Mouse (Mus musculus) mouse embryonic stem cell (cell line): ENCODE results near the gene Gria4.
"Not testable (repeated sequence)": the region's sequence is repeated elsewhere in the genome, so short reads cannot be mapped to it uniquely, and the experiment has no call there.

Experiments
- in situ Hi-C, 2 experiments: fragments of 300-500 bp; cut with MboI; formaldehyde crosslinking; loops; 1 replicate in 1 of 2; 3 replicates in 1 of 2; pipeline ENCODE4 v1.14.3; 2019 to 2020; ENCODE audit warnings: low sequenced_read_pairs in 2 of 2, low pct_unique_long_range_greater_than_20kb in 1 of 2, mixed read lengths in 1 of 2; ENCODE audit not compliant: unreplicated experiment in 1 of 2

The Gria4 gene

GRCm38 (mm10) chr9:4795544-4796288 is at the start of gene Gria4:
Gria4 (minus strand) TSS chr9:4796234.
- in situ Hi-C loops, result no loop called here

DNA sequence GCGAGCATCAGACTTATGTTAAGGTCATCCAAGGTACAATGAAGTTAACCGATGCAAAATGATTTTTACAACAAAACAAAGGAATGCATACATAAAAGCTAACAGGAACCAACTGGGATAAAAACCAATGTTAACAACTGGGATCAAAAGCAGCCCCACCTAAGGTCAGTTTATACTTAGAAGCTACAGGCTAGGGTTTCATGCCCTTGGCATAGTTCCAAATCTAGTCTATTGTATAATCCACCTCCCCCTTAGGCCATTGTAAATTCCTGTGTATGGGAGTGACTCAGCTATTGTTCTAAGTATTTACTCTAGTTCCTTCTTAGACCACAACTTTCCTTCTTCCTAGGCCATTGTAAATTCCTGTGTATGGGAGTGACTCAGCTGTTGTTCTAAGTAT is 14.9 kb upstream of the Gria4 start:
- in situ Hi-C loops, result not testable (repeated sequence)

GRCm38 (mm10) chr9:4803151-4803755 is 7.2 kb upstream of the Gria4 start:
- in situ Hi-C loops, result no loop called here

DNA sequence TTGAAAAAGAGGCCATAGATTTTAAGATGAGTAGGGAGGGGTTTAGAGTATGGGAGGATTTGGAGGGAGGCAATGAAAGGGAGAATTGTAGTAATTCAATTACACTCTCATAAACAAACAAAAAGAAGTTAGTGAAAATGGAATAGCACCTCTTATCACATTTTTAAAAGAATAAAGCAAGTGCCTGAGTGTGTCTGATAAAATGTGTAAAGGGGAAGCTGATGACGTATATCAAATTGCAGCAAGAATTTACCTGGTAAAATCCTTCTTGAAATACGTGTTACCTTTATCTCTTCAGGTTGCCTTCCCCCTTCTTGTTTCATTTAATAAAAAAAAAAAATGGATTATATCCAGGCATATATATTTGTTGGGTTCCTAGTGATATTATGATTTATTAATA is 1.4 kb upstream of the Gria4 start:
- in situ Hi-C loops, result no loop called here

DNA sequence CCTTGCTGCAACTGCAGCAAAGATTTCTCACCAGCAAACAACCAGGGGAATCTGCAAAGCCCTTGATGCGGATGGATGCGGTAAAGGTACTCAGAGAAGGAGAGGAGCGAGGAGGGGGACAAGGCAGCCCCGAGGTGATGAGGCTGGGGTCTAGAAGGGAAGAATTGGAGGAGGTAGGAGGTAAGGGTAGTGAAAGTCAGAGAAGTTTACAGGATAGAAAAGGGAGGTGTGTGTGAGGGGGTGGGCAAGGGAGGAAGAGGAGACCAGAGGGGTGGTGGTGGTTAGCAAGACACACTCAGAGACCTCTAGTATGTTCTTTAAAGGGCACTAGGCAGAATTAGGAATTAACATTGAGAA is 233 bp upstream of the Gria4 start:
- in situ Hi-C loops, result no loop called here

DNA sequence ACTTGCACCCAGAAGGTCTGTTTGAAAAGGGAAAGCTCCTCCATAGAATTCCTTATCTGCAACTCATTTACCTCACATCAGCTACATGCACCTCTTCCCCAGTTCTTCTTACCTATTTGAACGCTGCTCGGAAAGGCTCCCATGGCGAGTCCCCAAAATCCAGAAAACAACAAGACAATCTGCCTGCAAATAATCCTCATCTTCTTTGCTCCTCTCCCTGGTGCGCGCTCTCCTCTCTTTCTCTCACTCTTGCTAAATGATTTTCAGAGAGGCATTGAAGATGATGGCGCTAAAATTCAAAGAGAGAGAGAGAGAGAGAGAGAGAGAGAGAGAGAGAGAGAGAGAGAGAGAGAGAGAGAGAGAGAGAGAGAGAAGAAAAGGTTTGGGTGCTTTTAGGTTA is 959 bp downstream of the Gria4 start:
- in situ Hi-C loops, result no loop called here

- in situ Hi-C loops, result no loop called here
Observed at GRCm38 (mm10) chr9:4794411-4794810, 1.6 kb downstream of the Gria4 start.

GRCm38 (mm10) chr9:4749407-4749806 is 46.6 kb downstream of the Gria4 start:
- in situ Hi-C loops, result not testable (repeated sequence)

DNA sequence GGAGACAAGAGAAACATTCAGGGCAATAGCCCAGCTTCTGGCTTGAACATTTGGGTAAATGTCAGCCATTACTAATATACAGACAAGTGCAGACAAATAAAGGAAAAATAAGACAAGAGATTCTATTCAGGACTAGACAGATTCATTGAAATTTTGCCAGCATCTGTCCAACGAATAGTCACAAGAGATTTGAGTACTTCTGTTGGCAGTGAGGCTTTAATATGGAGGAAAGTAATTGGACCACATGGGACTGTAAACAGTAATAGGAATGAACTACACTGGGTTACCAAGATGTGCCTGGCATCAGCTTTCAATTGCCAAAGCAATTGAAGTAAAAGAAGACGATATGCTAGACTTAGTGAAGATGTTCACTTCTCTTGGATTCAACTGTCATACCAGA is 81.9 kb downstream of the Gria4 start:
- in situ Hi-C loops, result no loop called here

- in situ Hi-C loops, result no loop called here
Observed at GRCm38 (mm10) chr9:4712367-4712766, 83.7 kb downstream of the Gria4 start.

DNA sequence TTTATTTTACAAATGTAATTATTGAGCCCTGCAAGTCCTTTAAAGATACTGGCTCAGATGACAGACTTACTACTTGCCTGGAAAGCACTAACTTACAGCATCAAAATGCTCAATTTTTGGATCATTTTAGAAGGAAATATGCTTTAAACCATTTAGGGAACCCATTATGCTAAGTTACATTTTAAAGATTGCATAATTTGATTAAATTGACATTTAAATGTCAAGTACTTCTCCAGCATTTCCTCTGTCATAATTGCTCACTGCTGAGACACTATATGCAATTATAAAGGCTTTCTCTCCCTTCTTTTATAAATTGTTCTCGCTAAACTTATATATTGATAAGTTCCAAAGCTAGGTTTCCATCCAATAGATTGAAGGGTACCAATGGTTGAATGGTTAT is 108.9 kb downstream of the Gria4 start:
- in situ Hi-C loops, result no loop called here

DNA sequence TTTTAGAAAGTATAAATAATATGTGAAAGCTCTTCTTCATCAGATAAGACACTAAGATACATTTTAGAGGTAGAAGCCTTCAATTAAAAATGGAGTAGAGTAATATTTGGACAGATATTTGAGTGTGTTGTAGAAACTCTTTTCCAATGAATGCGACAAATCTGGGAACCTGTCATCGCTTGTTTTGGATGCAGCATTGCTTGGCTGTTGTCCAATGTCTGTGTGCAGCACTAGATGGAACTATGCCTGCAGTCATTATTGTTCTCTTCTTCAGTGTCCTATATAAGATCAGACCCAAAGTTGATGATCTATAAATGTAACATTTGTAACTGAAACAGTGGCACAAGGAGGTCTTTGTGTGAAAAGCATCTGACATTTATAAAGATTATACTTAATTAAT is 115.8 kb downstream of the Gria4 start:
- in situ Hi-C loops, result no loop called here

DNA sequence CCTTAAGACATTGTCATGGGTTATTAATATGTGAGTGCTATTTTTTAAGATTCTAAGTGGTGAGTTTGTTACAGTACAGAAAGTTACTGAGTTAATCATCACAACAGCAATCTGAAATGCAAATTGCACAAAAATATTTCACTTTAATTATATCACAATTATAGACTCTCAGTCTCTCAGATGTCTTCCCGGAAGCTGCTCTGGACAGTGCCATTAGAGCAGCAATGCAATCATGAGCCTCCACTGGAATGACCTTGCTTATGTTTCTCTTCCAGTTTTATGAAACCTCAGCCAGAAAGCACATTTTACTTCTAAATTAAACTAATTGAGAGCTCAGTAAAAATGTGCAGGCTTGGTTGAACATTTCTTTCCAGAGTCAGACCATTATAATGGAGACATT is 116.9 kb downstream of the Gria4 start:
- in situ Hi-C loops, result no loop called here

GRCm38 (mm10) chr9:4665691-4666090 is 130.3 kb downstream of the Gria4 start:
- in situ Hi-C loops, result no loop called here

DNA sequence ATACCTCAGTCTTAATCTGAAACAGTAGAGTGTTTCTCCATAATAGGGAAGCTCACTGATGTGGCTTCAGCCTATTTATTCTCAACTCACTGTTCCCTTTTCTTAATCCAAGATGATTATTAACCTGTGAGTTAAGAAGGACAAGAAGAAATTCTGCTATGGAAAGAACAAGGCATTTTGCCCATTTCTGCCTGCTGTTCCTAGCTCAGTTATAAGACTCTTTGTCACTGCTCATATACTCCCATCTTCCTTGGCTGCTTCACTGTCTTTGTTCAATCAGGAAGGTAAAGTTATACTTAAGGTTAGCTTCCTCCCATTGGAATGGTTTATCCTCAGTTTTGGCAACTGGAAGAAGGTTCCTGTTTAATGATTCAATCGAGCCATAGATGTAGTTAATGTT is 133.6 kb downstream of the Gria4 start:
- in situ Hi-C loops, result no loop called here

DNA sequence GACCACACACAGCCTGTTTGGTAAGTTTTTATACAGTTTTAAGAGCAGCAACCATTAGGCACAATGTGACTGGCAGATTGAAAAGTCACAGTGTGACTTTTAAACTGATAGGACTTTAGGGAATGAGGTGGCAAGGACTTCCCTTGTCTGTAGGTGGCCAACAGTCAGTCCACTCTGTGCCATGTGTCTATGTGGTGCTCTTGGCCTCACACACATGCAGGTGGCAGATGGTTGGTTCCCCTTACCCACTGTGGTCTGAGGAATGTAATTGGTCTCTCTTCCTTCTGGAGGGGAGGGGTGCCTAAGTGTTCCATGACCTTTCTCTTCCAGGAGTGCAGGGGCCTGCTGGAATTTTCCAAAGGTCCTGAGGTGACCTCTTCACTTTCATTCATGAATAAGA is 137.1 kb downstream of the Gria4 start:
- in situ Hi-C loops, result no loop called here

DNA sequence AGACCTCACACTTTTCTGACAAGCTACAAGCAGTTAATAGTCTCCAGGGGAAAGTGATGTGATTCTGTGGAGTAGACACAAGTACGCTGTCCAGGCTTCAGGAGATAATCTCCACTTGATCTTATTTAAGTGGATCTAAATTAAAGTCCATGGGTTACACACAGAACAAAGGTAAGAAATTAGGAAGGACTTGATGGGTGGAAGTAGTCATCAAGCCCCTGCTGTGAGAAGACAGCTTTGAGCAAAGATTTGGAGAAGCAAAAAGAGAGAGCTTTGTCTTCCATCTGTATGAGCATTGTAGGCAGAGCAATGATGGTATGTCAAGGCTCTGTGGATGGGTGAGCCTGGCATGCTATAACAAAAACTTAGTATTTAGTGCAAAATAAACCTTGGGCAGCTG is 141.7 kb downstream of the Gria4 start:
- in situ Hi-C loops, result no loop called here

- in situ Hi-C loops, result no loop called here
Observed at GRCm38 (mm10) chr9:4639192-4639900, 156.7 kb downstream of the Gria4 start.

- in situ Hi-C loops, result no loop called here
Observed at GRCm38 (mm10) chr9:4631910-4632309, 164.1 kb downstream of the Gria4 start.

- in situ Hi-C loops, result no loop called here
Observed at GRCm38 (mm10) chr9:4615286-4615685, 180.7 kb downstream of the Gria4 start.
